Mouse (Mus musculus): ENCODE results near the gene Eftud2.

Gene Eftud2

GRCm38 (mm10) chr11:102818121-102819020 is 62.4 kb downstream of the Eftud2 start:
- DNase-seq (ENCODE audit: low spot score) = no peak

GRCm38 (mm10) chr11:102814881-102815280 is 65.9 kb downstream of the Eftud2 start:
- no peak for DNase-seq (ENCODE audit: low spot score)

- DNase-seq (ENCODE audit: low spot score) = peak; percentile 15
Measured at GRCm38 (mm10) chr11:102810721-102811485, 69.9 kb downstream of the Eftud2 start.

GRCm38 (mm10) chr11:102808246-102808645 is 72.5 kb downstream of the Eftud2 start:
- no peak for DNase-seq (ENCODE audit: low spot score)

- no peak for DNase-seq (ENCODE audit: low spot score)
Measured at GRCm38 (mm10) chr11:102803453-102803852, 77.3 kb downstream of the Eftud2 start.

GRCm38 (mm10) chr11:102794157-102794556 is 86.6 kb downstream of the Eftud2 start:
- DNase-seq (ENCODE audit: low spot score) = no peak

GRCm38 (mm10) chr11:102791682-102792445 is 88.9 kb downstream of the Eftud2 start:
- DNase-seq (ENCODE audit: low spot score) = no peak

All from layer of hippocampus, adult 11-12 months (tissue).